Mouse (Mus musculus): ENCODE data around the gene Gm5414.

Gene Gm5414

GRCm38 (mm10) chr15:101627884-101628283 lies at the start of gene Gm5414:
Gene Gm5414 (minus strand): TSS chr15:101628188.
- DNase-seq (ENCODE audit: low read depth, low spot score): no peak

GRCm38 (mm10) chr15:101675978-101676377 lies 48.0 kb upstream of the Gm5414 start:
- no peak for DNase-seq (ENCODE audit: low read depth, low spot score)

- DNase-seq (ENCODE audit: low read depth, low spot score): no peak
These were observed 24.8 kb upstream of the Gm5414 start for GRCm38 (mm10) chr15:101652736-101653265.

GRCm38 (mm10) chr15:101647280-101647679 lies 19.3 kb upstream of the Gm5414 start, which contains the start of gene Gm5478:
Gene Gm5478 (minus strand): TSS chr15:101647380.
- DNase-seq (ENCODE audit: low read depth, low spot score): no peak

- DNase-seq (ENCODE audit: low read depth, low spot score): no peak
These were observed 28.9 kb downstream of the Gm5414 start for GRCm38 (mm10) chr15:101599123-101599522.

GRCm38 (mm10) chr15:101588216-101588615 lies 39.8 kb downstream of the Gm5414 start:
- no peak for DNase-seq (ENCODE audit: low read depth, low spot score)

- no peak for DNase-seq (ENCODE audit: low read depth, low spot score)
These were observed 43.5 kb downstream of the Gm5414 start for GRCm38 (mm10) chr15:101584456-101584855.

GRCm38 (mm10) chr15:101583211-101583965 lies 44.6 kb downstream of the Gm5414 start:
- DNase-seq (ENCODE audit: low read depth, low spot score): no peak

GRCm38 (mm10) chr15:101581701-101582100 lies 46.3 kb downstream of the Gm5414 start:
- no peak for DNase-seq (ENCODE audit: low read depth, low spot score)

- no peak for DNase-seq (ENCODE audit: low read depth, low spot score)
These were observed 52.5 kb downstream of the Gm5414 start for GRCm38 (mm10) chr15:101575506-101575905.

All from skeletal muscle tissue, adult 2 months (tissue).